Mouse (Mus musculus) frontal cortex, postnatal 10 days (tissue): ENCODE results near the gene B3gnt6.
"Not testable (repeated sequence)": the region's sequence is repeated elsewhere in the genome, so short reads cannot be mapped to it uniquely, and the experiment has no call there.

ENCODE experiments used
- DNase-seq, 2 experiments: peaks; one replicate each; pipeline ENCODE4 v3.0.0; 2022; ENCODE audit warnings: low spot score in 2 of 2, mixed read lengths in 1 of 2

Gene B3gnt6

GRCm38 (mm10) chr7:98199381-98199780, at the start of gene B3gnt6:
Gene B3gnt6, minus strand, starts transcription at chr7:98199481.
- DNase-seq = no peak

GRCm38 (mm10) chr7:98236686-98237359, 37.5 kb upstream of the B3gnt6 start:
- DNase-seq = peak; percentile 12 to 23

GRCm38 (mm10) chr7:98223796-98224195, 24.5 kb upstream of the B3gnt6 start:
- DNase-seq = no peak

- DNase-seq = no peak
Observed at GRCm38 (mm10) chr7:98216713-98217112, 17.4 kb upstream of the B3gnt6 start.

- no peak for DNase-seq
Observed at GRCm38 (mm10) chr7:98202946-98203345, 3.7 kb upstream of the B3gnt6 start.

DNA sequence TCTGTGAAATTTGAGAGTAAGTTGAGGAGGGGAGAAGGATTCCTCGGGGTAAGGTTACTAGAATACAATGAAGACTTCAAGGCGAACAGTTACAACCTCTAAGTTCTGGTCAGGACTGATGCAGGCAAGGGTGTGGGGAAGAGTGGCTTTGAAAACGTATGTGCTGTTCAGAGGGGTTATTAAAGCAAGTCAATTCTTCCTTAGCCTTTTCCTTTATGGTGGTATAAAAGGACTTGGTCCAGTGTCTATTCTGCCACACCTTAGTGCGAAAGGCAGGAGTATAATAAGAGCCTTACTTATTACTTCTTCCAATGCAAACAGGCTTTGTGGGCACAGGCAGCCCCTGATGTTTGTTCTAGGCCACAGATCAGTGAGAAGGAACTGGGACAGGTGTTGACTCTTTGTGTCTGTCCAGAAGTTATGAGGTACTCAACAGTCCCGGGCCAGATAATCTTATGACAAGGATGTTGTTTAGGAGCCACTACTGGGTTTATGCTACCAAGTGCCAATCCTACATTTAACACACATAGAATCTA, 2.3 kb upstream of the B3gnt6 start:
- no peak for DNase-seq

DNA sequence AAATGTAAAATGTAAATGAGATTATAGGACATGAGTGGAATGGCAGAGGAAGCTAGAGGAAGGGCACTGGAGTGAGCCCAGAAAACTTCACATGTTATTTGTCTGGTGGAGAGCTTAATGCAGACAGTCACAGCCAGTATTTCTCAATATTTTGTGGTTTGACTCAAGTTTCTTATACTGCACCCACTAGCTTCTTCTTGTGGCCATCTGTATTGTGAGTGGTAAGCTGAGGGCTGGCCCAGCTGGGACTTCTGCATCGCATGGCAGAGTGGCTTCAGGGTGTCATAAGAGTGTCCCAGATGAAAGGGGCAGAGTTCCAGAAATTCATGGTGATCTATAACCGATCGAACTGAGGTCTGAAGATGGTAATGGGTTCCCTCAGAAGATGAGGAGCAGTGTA, 1.1 kb upstream of the B3gnt6 start:
- no peak for DNase-seq

- no peak for DNase-seq
Observed at GRCm38 (mm10) chr7:98195151-98195801, 4.0 kb downstream of the B3gnt6 start.

GRCm38 (mm10) chr7:98194026-98194792, 5.1 kb downstream of the B3gnt6 start:
- no peak for DNase-seq

- DNase-seq = no peak
Observed at GRCm38 (mm10) chr7:98193515-98194025, 5.7 kb downstream of the B3gnt6 start.

DNA sequence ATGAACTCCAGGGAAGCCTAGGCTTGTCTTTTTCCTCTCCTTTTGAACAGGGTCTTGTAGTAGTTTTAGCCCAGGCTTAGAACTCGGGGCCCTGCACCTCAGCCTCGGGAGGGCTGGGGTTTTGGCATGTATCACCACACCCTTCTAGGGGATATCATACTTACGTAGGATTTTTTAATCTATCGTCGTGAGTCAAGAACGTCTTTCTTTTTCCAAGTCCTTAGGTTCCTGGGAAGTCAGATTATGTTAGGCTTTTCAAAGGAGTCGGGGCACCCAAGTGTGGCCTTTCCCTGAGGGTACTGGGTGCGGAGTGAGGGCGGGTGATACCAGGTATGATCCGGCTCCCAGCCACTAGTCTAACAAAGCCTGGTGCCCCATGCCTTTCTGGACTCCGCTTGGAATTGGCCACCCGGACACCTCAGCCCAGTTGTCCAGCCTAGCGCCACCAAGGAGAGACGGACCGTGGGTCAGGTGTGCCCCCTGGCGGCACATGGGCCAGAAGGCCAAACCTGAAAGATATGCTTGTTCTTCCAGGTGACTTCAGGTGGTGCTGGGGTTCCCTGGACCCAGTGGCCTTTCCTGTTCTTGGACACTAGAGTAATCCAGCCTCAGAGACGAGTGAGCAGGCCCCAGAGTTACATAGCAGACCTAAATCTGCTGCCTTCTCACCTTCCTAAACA, 7.6 kb downstream of the B3gnt6 start:
- DNase-seq = no peak

DNA sequence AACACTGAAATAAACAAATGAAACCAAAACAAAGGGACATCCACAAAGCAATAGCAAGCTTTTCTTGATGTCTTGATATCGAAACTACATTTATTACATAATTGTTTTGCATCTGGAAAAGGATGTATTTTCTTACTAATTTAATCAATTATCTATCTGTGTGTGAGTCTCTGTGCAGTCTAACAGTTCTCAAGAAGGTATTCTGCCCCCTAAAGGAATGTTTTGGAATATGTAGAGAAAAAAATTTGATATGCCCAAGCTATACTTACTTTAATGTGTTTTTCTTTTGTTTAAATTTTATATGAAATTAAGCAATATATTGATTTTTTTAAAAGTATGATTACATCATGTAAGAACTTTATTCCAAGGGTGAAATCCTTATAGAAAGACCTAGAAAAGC, 8.7 kb downstream of the B3gnt6 start:
- no peak for DNase-seq

DNA sequence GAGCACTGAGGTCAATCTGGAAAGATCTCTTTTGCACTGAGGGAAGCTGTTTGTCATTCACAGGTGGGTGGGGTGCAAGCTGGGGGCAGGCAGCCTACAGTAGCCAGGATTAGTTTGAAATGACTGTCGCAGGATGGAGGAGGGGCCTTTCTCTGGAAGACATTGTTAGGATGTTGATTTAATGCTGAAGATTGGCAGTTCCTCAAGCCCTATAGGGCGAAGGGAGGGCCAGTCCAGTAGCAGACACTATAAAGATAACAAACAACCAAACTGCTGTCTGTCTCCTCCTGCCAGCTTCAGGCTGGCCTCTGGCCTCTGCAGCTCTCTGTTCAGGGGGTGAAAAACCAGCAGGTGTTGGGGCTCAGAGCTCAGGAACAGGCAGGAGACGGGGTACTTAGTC, 9.5 kb downstream of the B3gnt6 start:
- no peak for DNase-seq

DNA sequence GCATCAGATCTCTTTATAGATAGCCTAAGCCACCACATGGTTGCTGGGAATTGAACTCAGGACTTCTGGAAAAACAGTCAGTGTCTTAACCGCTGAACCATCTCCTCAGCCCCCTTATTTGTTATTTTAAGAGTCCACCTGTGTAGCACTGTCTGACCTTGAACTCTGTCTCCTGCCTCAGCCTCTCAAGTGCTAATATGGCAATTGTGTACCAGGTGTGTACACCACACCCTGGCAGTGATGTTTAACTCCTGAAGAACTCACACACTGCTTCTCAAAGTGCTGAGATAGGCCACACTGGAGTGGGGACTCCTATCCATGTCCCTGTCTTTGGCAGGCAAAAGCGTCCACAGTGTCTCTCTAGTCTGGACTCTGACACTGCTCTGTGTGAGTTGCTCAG, 10.6 kb downstream of the B3gnt6 start:
- no peak for DNase-seq

DNA sequence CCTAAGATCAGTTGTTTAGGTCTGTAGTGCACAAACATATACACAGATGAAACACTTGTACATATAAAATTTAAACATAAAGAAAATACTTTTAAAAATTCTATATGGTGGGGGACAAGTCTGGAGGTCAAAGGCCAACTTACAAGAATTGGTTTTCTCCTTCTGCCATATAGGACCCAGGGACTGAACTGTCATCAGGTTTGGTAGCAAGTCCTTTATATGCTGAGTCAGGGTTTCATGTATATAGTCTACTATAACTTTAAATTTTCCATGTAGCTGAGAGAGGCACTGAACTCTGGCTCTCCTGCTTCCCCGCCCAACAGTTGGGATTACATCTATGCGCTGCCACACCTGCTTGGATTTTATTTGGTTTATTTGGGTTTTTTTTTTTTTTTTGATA, 11.0 kb downstream of the B3gnt6 start:
- no peak for DNase-seq

DNA sequence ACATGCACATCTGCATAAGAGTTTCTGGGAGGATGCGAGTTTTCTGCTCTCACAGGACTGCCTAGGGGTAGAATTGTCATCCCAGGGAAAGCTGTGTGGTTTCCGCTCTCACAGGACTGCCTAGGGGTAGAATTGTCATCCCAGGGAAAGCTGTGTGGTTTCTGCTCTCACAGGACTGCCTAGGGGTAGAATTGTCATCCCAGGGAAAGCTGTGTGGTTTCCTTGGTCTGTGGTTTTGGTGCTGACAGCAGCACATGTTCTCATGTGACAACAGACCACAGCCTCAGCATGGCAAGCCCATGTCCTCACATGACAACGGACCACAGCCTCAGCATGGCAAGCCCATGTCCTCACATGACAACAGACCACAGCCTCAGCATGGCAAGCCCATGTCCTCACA, 11.9 kb downstream of the B3gnt6 start:
- not testable (repeated sequence) for DNase-seq

DNA sequence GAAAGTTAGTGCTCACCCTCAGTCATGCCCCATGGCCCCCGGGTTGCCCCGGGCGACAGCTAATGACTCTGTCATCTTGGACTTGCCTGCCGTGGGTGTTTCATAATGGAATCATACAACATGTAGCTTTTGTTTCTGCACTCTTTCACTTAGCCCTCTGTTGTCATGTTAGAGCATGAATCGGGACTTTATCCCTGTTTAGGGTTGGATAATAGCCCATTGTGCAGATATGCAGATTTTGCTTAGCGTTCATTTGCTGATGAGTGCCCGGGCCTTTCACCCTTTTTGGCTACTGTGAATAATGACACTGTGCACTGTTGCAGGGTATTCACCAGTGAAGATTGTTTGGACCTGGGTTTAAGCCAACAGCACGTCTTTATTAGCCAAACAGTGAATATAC, 12.6 kb downstream of the B3gnt6 start:
- DNase-seq = no peak

DNA sequence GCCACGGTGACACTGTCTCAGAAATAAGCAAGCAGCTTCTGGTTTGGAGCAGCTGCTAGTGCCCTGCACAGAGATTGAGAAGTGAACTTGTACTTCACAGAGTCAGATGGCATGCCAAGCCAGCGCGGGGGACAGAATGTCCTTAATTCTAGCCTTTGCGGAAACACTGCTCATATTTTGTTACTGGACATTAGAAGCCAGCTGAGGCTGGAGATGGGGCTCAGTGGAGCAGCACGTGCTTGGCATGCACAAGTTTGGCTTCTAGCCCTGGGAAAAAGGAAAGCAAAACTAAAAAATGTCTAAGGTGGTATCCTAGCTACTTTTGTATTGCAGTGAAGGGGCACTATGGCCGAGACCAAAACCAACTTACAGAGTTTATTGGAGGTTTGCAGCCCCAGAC, 14.0 kb downstream of the B3gnt6 start:
- no peak for DNase-seq

DNA sequence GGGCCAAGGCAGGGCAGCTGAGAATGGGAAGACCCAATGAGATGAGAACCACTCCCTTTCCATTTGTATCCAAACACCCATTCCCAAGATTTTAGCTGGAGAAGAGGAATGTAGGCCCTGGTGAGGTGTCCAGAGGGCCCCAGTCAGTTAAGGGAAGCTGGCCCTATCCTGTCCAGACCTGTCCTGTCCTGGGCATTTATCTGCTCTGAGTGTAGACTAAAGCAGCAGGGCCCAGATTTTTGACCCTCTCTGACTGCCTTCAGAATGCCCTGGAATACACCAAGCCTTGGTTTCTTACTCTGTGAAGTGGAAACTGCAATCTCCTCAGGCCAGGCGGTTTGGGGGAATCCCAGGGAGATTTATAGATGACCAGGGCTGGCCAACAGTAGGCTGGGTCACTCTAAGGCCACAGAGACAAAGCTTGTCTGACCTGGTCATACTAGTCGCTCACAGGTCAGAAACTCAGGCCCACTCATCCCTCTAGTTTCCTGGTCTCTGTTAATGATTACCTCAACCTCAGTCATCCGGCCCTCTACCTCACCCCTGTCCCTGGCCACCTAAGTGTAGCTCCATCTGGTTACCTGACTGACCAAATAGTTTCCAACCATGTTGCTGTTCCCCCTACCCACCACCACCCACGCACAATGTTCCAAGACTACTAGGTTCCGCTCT, 20.6 kb downstream of the B3gnt6 start:
- DNase-seq = no peak

- peak in 1 of 2 experiments; percentile 49 for DNase-seq
Observed at GRCm38 (mm10) chr7:98177929-98178559, 21.2 kb downstream of the B3gnt6 start, which contains the start of gene Capn5. Gene Capn5, minus strand, starts transcription at chr7:98178274.

GRCm38 (mm10) chr7:98177566-98177928, 21.7 kb downstream of the B3gnt6 start:
- no peak for DNase-seq
